Mouse (Mus musculus) E14TG2a.4 (cell line): ENCODE measurements around the gene Pdcd5.

Experiments
- H3K27me3 ChIP-seq: 2 replicates; pipeline ENCODE4 v1.6.1; 2014; ENCODE audit warnings: low read length, control low read depth; ENCODE audit not compliant: insufficient read depth
- H3K36me3 ChIP-seq: 2 replicates; pipeline ENCODE4 v1.6.1; 2014; ENCODE audit warnings: low read length, control low read depth; ENCODE audit not compliant: insufficient read depth
- H3K4me1 ChIP-seq: replicated peaks from 2 replicates; pipeline ENCODE4 v1.6.1; 2014; ENCODE audit warnings: low read depth, low read length, control low read depth
- H3K4me3 ChIP-seq: replicated peaks from 2 replicates; pipeline ENCODE4 v1.5.1; 2014; ENCODE audit warnings: mild to moderate bottlenecking, low read length
- H3K9me3 ChIP-seq: 2 replicates; pipeline ENCODE4 v1.6.1; 2014; ENCODE audit warnings: low read length, control low read depth
- CTCF ChIP-seq: conservative IDR thresholded peaks from 2 replicates; pipeline ENCODE4 v1.5.1; 2014; ENCODE audit warnings: low read length
- NANOG ChIP-seq: IDR thresholded peaks from 2 replicates; pipeline ENCODE4 v1.6.1; 2014; ENCODE audit warnings: borderline replicate concordance, low read length, mixed read lengths
- POU5F1 ChIP-seq: IDR thresholded peaks from 2 replicates; pipeline ENCODE4 v1.6.1; 2014; ENCODE audit warnings: low read length, borderline replicate concordance

Pdcd5 gene

DNA sequence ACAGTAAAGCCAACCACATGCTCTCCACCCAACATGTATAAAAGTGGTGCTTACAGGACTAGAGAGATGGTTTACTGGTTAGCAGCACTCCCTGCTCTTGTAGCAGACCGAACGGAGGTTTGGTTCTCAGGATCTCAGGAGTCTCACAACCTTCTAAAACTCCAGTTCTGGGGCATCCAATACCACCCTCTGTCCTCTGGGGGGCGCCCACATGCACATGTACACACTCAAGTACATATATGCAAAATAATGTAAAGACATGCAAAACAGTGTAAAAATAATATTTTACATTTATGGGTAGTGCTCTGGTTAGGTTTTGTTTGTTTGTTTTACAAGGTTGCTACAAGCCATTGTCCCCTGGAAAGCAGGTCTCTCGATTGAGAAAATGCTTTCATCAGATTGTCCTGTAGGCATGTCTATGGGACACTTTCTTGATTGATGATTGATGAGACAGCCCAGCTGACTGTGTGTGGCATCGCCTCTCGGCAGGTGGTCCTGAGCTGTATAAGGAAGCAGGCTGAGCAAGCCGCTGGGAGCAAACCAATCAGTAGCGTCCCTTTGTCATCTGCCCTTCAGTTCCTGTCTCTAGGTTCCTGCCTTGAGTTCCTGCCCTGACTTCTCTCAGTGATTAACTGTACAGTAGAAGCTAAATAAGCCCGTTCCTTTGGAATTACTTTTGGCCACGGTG is 4.4 kb upstream of the Pdcd5 start:
- Histone ChIP-seq H3K9me3 (no peaks in the 10 kb centered on the region), H3K36me3 (no peaks in the 10 kb centered on the region), H3K27me3 (no peaks in the 10 kb centered on the region), H3K4me1 (peaks cover 58% of the 10 kb centered on the region), H3K4me3 (no peak overlapping the region)
- TF ChIP-seq CTCF (peak; percentile 81), POU5F1 (no peak)

DNA sequence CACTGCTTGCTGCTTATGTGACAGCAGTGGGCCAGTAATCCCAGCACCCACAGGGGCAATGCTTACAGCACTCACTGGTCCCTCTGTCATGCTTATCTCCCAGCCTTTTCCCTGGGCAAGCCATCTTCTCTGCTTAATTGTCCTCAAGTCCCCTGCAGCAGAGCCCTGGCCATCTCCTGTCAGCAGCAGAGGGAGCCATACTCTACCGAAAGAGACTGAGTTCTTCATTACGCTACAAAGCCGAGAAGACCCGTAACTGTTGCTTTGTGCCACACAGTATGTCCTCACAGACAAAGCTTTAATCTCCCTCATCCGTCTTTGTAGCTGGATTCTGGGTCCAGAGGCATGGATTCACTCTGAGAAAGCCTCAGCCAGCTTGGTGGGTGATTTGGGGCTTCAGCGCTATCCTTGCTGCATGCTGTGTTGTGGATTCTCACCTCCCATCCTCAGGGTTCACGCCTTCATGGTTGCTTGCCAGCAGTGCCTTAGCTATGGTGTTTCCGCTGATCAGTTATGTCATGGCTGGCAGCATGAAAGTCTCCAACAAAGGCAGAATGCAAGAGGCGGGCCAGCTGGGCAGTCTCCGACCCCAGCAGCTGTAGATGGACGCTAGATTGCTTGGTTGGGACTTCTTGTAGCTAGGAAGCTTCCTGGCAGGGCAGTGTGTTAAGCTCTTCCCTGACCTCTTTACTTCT is 3.5 kb upstream of the Pdcd5 start:
- Histone ChIP-seq H3K36me3 (0 out of 2 replicates have a peak, but pooled peaks cover 2% of the 10 kb centered on the region), H3K4me1 (peaks cover 59% of the 10 kb centered on the region), H3K4me3 (no peak overlapping the region), H3K27me3 (no peaks in the 10 kb centered on the region), H3K9me3 (no peaks in the 10 kb centered on the region)
- no peak for TF ChIP-seq POU5F1
- TF ChIP-seq CTCF, result no peak; the same call in 1 of the 2 replicates
- no peak for TF ChIP-seq NANOG

DNA sequence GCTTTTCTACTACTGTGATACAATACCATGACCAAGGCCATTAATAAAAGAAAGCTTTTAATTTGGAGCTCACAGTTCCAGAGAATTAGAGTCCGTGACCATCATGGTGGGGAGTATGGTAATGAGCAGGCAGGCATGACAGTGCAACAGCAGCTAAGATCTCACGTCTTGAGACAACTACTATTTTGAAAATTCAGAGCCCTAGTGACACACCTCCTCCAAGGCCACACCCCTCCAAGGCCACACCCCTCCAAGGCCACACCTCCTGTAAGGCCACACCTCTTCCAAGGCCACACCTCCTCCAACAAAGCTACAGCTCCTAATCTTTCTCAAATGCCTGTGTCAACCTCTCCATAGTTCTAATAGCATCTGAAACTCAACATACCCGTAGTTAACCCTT is 1.8 kb upstream of the Pdcd5 start:
- Histone ChIP-seq H3K27me3 (no peaks in the 10 kb centered on the region), H3K4me1 (peaks cover 52% of the 10 kb centered on the region), H3K9me3 (no peaks in the 10 kb centered on the region), H3K36me3 (peaks cover 19% of the 10 kb centered on the region), H3K4me3 (peak overlapping the region; percentile 59)
- TF ChIP-seq POU5F1 (no peak), NANOG (no peak), CTCF (no peak)

DNA sequence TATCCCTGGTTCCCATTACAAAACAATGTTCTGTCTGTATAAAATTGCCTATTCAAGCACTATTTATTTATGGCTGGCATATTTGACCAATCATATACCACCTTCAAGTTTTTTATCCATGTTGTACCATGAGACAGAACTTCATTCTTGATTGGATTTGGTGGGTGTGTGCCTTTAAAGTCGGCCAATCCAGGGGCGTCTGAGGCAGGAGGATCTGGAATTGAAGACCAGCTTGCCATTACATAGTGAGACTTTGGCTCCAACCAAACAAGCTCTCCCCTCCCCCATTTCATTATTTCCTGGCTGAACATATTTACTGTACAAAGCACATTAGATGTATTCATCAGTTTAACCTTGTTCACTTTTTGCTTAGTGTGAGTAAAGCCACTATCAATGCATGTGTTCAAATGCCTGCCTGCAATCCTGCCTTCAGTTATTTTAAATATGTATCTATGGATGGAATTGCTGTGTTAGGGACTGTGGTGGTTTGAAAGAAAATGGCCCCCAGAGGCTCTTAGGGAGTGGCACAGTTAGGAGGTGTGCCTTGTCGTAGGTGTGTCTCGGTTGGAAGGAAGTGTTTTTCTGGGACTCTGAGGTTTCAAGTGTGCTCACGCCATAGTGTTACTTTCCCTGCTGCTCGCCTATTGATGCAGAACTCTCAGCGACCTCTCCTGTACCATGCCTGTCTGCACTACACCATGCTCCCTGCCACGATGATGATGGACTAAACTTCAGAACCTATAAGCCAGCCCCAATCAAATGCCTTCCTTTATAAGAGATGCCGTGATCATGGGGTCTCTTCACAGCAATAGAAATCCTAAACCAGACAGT is 1.1 kb upstream of the Pdcd5 start:
- Histone ChIP-seq H3K4me3 (peak overlapping the region; percentile 59), H3K9me3 (no peaks in the 10 kb centered on the region), H3K36me3 (peaks cover 26% of the 10 kb centered on the region), H3K4me1 (peaks cover 46% of the 10 kb centered on the region), H3K27me3 (no peaks in the 10 kb centered on the region)
- TF ChIP-seq CTCF, result no peak
- TF ChIP-seq NANOG, result no peak
- TF ChIP-seq POU5F1, result no peak

DNA sequence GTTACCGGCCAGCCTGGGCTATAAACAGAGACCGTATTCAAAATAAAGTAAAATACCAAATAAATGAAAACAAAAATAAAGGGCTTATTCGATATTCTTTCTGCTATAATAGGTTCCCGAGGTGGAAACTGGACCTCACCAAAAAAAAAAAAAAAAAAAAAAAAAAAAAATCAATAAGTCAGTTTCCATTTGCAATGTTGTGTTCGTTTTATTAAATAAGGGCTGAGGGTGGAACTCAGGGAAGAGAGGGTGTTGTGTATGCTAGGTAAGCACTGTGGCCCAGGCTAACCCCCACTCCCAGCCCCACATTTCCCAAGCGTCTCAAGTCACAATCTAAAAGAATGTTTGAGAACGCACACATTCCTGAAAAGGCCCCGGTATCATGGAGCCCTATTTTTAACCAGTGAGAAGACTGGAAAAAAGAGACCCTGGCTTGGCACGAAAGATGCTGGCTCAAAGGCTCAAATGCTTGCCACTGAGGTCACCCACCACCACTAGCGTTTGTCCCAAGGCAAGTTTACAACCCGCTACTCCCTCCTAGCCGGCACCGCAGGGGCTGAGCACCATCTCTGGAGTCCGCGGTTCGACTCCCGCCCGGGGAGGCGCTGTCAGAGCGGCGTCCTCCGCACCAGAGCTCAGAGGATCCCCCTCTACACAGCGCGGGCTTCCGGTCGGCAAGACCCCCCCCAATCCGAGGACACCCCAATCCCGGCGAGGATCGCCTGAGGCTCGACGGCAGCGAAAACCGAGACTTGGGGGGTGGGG is 822 bp downstream of the Pdcd5 start:
- H3K4me1 ChIP-seq, result peaks cover 41% of the 10 kb centered on the region
- no peaks in the 10 kb centered on the region for H3K27me3 ChIP-seq
- H3K36me3 ChIP-seq, result peaks cover 44% of the 10 kb centered on the region
- H3K4me3 ChIP-seq, result peak overlapping the region; percentile 99
- TF ChIP-seq POU5F1, result no peak
- no peak for TF ChIP-seq NANOG
- no peak for TF ChIP-seq CTCF
- no peaks in the 10 kb centered on the region for H3K9me3 ChIP-seq

DNA sequence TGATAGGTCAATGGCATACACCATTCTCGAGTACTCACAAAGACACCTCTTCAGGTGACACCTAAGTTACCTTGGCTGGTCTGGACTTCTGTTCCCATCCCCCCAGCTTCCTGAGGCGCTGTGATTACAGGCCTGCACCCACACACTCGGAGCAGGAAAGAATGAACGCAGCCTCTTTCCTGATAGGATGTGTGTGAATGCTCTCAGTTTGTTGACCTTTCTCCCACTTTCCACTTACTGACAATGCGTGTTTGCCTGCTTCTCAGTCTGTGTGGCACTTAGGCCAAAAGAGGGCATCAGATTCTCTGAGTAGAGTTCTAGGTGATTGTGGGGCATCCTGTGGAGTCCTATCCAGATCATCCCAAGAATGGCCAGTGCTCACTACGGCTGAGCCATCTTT is 7.2 kb downstream of the Pdcd5 start:
- Histone ChIP-seq H3K36me3 (peaks cover 86% of the 10 kb centered on the region), H3K9me3 (no peaks in the 10 kb centered on the region), H3K27me3 (no peaks in the 10 kb centered on the region), H3K4me1 (no peaks in the 10 kb centered on the region), H3K4me3 (no peak overlapping the region)
- TF ChIP-seq CTCF, result no peak
- no peak for TF ChIP-seq POU5F1
- no peak for TF ChIP-seq NANOG

DNA sequence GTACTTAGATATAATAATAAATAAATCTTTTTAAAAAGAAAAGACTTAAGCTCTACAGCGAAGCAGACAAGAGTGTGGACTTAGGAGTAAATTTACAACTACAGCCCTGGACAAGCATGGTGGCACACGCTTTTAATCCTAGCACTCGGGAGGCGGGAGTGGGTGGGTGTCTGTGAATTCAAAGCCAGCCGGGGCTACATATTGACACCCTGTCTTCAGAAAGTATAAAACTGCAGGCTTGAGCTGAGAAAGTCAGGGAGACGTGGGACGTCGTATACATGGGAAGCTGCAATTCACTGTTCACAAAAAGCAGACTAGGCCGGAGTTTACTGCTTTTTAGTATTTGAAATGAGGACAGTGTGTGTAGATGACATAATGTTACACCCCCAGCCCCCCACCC is 10.4 kb downstream of the Pdcd5 start:
- TF ChIP-seq NANOG (no peak), CTCF (no peak), POU5F1 (no peak)
- Histone ChIP-seq H3K36me3 (peaks cover 73% of the 10 kb centered on the region), H3K4me1 (no peaks in the 10 kb centered on the region)

DNA sequence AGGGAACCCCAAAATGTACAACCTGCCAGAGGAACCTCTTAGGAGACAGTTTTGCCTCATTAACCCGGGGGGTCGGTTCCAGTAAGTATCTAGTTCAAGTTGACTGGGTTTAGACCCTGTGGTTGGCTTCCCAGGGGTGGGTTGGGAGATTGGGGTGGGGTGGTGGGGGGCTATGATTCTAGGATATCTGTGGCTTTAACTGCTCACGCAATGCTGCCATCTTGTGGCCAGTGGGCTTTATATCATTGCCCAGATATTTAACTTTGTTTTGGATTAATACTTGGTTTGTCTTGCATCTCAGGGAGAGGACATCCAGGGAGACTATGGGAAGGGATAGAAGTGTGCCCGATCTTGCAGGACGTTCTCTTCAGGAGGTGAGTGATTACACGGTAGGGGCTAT is 11.1 kb downstream of the Pdcd5 start:
- H3K9me3 ChIP-seq, result no peaks in the 10 kb centered on the region
- peaks cover 2% of the 10 kb centered on the region for H3K4me1 ChIP-seq
- peaks cover 73% of the 10 kb centered on the region for H3K36me3 ChIP-seq
- TF ChIP-seq CTCF (peak; percentile 64), POU5F1 (no peak), NANOG (no peak)
- no peaks in the 10 kb centered on the region for H3K27me3 ChIP-seq
- no peak overlapping the region for H3K4me3 ChIP-seq

More for the DNA sequence above, 10.4 kb downstream of the Pdcd5 start:
- H3K4me3 ChIP-seq, result no peak overlapping the region
- no peaks in the 10 kb centered on the region for H3K9me3 ChIP-seq
- H3K27me3 ChIP-seq, result no peaks in the 10 kb centered on the region
